Mouse (Mus musculus) forebrain, embryonic 11.5 days (tissue): ENCODE measurements around the gene Hpca. TPM values are rescaled to one million over a fixed set of nuclear protein-coding genes. Genes with fewer than 3 reads are reported as not detected.

Experiments used
- ATAC-seq: fragments of 200-750 bp; cut with Nextera tagmentation; replicated peaks from 2 replicates; pipeline ENCODE4 v1.8.0; 2017; ENCODE audit warnings: moderate TSS enrichment; ENCODE audit not compliant: low FRiP score
- DNase-seq: peaks from one replicate; pipeline ENCODE4 v3.0.0-alpha.2; 2017; ENCODE audit warnings: low spot score
- H3K27ac ChIP-seq: fragments of 300-500 bp; sonication (generic); 2 replicates; pipeline ENCODE4 v1.5.1; 2014; ENCODE audit warnings: low read depth, low read length
- H3K27me3 ChIP-seq: fragments of 300-500 bp; sonication (generic); 2 replicates; pipeline ENCODE4 v1.6.1; 2014; ENCODE audit warnings: mild to moderate bottlenecking, low read length, mixed read lengths; ENCODE audit not compliant: control insufficient read depth, insufficient read depth
- H3K36me3 ChIP-seq: fragments of 300-500 bp; sonication (generic); 2 replicates; pipeline ENCODE4 v1.6.1; 2014; ENCODE audit warnings: mild to moderate bottlenecking, low read length, moderate library complexity, mixed read lengths; ENCODE audit not compliant: control insufficient read depth, insufficient read depth
- H3K4me1 ChIP-seq: fragments of 300-500 bp; sonication (generic); replicated peaks from 2 replicates; pipeline ENCODE4 v1.6.1; 2014; ENCODE audit warnings: low read length, mixed read lengths; ENCODE audit not compliant: control insufficient read depth, insufficient read depth
- H3K4me2 ChIP-seq: fragments of 300-500 bp; sonication (generic); 2 replicates; pipeline ENCODE4 v1.6.1; 2014; ENCODE audit warnings: low read depth, mild to moderate bottlenecking, low read length, moderate library complexity, mixed read lengths; ENCODE audit not compliant: severe bottlenecking
- H3K4me3 ChIP-seq: fragments of 300-500 bp; sonication (generic); 2 replicates; pipeline ENCODE4 v1.5.1; 2014; ENCODE audit warnings: low read depth, low read length
- H3K9ac ChIP-seq: fragments of 300-500 bp; sonication (generic); 2 replicates; pipeline ENCODE4 v1.6.1; 2014; ENCODE audit warnings: low read length
- H3K9me3 ChIP-seq: fragments of 300-500 bp; sonication (generic); 2 replicates; pipeline ENCODE4 v1.6.1; 2016; ENCODE audit warnings: low read length, mixed read lengths; ENCODE audit not compliant: control insufficient read depth
- WGBS: fragments of 180-500 bp; shearing (Covaris S2); extraction: QIAGEN DNeasy Blood & Tissue Kit; methylation state at CpG from one replicate; pipeline ENCODE4 v1.1.7; 2014; 5-methylcytosine and 5-hydroxymethylcytosine counted together
- polyA plus RNA-seq: library from polyadenylated mRNA; unstranded; fragments of >200 nt; fragmentation: Nextera tagmentation; extraction: Ambion mirVana; gene quantifications from 2 replicates; pipeline ENCODE4 v1.2.1, GENCODE M21; 2014

Hpca gene
- polyA plus RNA-seq, 1 experiment from 2014 or later = 1.2 TPM

DNA sequence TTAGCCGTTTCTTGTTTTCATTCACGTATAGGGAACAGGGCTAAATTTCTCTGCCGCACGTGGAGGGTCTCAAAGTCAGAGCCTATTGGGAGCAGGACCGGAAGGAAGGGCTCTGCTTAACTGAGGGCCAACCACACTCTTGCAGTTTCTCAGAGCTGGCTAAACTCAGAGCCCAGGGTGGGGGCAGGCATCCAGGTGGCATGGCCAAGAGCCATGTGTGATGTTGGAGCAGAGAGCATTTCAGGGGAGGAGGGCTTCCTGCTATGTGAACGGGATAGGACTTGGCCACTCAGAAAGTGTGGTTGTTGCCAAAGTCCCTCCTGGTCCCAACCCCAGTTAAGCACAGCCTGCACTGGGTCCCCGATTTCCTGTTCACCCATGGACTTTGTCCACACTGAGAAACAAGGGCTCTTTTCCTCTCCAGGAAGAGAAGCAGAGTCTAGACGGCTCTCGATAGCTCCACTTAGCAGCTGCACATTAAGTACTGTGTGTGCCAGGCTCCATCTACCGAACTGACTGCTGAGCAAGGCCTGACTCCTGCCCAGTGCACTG is 14.4 kb downstream of the Hpca start:
- no peak overlapping the region for H3K4me3 ChIP-seq
- H3K36me3 ChIP-seq = no peaks in the 10 kb centered on the region
- WGBS = 72% methylated on average over 10 of the region's 10 CpGs
- H3K27me3 ChIP-seq = peaks cover 25% of the 10 kb centered on the region
- ATAC-seq (no peak), DNase-seq (no peak)
- H3K9ac ChIP-seq = no peak overlapping the region
- no peaks in the 10 kb centered on the region for H3K9me3 ChIP-seq
- H3K4me2 ChIP-seq = no peak overlapping the region
- peaks cover 5% of the 10 kb centered on the region; the same call in 1 of the 2 replicates for H3K4me1 ChIP-seq
- no peak overlapping the region for H3K27ac ChIP-seq

DNA sequence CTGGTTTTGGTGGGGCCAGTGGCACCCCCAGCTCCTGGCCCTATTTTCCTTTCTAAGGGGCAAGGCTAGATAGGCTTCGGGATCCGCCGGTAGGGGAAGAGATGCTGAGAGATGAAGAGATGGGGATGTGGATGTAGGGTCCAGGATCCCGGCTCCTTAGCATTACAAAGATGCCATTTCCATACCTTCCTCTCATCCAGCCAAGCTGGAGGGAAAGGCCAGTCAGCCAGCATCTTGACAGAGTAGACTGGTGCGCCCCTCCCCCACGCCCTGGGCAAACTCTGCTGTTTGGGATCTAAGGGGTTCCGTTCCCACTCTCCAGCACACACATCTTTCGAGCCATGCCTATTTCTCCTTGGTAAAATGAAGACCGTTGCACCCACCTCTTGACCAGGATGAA is 15.8 kb downstream of the Hpca start:
- Histone ChIP-seq H3K27ac (no peak overlapping the region), H3K27me3 (peaks cover 25% of the 10 kb centered on the region), H3K4me3 (no peak overlapping the region), H3K4me2 (no peak overlapping the region), H3K4me1 (peaks cover 5% of the 10 kb centered on the region; the same call in 1 of the 2 replicates), H3K9me3 (no peaks in the 10 kb centered on the region), H3K36me3 (no peaks in the 10 kb centered on the region), H3K9ac (no peak overlapping the region)
- ATAC-seq (no peak), DNase-seq (no peak)
- 20% methylated on average over 9 of the region's 9 CpGs for WGBS

GRCm38 (mm10) chr4:129105356-129105755 is 16.5 kb downstream of the Hpca start, which contains the start of gene Tmem54:
Gene Tmem54, plus strand, starts transcription at chr4:129105548.
- Histone ChIP-seq H3K4me1 (peaks cover 5% of the 10 kb centered on the region; the same call in 1 of the 2 replicates), H3K36me3 (no peaks in the 10 kb centered on the region), H3K27ac (no peak within 1 kb of the TSS), H3K9ac (peak within 1 kb of the TSS; percentile 12; the same call in 1 of the 2 replicates), H3K4me2 (peak within 1 kb of the TSS; percentile 44), H3K9me3 (no peaks in the 10 kb centered on the region), H3K4me3 (peak within 1 kb of the TSS; percentile 19), H3K27me3 (peaks cover 25% of the 10 kb centered on the region)
- ATAC-seq (0 out of 2 replicates have a peak, but pooled peaks have one; percentile 27), DNase-seq (peak; percentile 63)
- 1% methylated on average over 40 of the region's 40 CpGs for WGBS

DNA sequence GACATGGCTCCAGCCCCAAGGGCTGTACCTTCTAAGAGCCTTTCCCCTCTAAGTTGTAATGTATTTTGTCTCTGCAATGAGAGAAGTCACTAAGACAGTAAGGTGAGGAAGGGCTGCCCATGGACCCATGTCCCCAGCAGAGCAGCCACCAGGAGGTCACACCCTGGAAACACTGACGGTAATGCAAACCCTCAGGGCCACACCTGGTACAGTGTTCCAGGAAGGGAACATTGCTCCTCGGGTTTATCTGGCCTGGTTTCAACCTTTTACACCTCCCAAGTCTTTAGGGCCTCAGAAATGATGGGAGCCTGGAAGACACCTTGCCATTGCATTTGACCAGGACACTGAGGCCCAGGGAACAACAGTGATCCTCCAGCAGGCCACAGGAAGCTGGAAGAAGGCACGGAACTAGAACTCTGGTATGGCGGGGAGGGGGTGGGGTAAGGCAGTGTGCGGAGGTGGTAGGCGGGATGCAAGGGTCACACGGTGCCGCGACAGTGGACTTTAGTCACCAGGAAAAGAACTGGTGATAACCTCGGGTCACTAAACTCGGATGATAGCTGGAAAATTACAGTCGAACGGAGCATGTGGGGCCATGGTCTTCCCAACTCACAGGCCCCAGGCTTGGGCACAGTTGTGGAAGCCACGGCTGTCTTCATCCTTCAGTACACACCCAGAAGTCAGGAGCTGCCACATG is 19.6 kb downstream of the Hpca start:
- Histone ChIP-seq H3K4me3 (no peak overlapping the region), H3K27me3 (peaks cover 25% of the 10 kb centered on the region), H3K36me3 (no peaks in the 10 kb centered on the region), H3K9me3 (no peaks in the 10 kb centered on the region), H3K4me1 (peaks cover 5% of the 10 kb centered on the region; the same call in 1 of the 2 replicates), H3K27ac (no peak overlapping the region), H3K4me2 (no peak overlapping the region), H3K9ac (no peak overlapping the region)
- 85% methylated on average over 14 of the region's 14 CpGs for whole genome bisulfite sequencing
- ATAC-seq (no peak), DNase-seq (no peak)

DNA sequence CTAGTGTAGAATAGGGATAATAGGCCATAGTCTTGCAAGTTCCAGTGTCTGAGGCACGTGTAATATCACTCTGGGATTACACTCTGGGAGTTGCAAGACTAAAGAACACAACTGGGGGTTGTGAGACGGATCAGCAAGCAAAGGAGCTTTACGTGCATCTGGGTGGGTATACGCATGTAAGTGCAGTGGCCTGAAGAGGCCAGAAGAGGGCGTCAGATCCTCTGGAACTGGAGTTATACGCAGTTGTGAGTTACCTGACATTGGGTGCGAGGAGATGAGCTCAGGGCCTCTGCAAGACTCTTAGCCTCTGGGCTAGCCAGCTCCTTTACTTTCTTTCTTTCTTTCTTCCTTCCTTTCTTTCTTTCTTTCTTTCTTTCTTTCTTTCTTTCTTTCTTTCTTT is 24.8 kb downstream of the Hpca start:
- Histone ChIP-seq H3K9me3 (no peaks in the 10 kb centered on the region), H3K27me3 (no peaks in the 10 kb centered on the region), H3K4me1 (no peaks in the 10 kb centered on the region), H3K9ac (no peak overlapping the region), H3K27ac (no peak overlapping the region), H3K4me3 (no peak overlapping the region), H3K4me2 (no peak overlapping the region), H3K36me3 (no peaks in the 10 kb centered on the region)
- ATAC-seq = no peak
- no peak for DNase-seq
- 73% methylated on average over 7 of the region's 7 CpGs for WGBS

GRCm38 (mm10) chr4:129095276-129095675 is 26.6 kb downstream of the Hpca start:
- Histone ChIP-seq H3K9me3 (no peaks in the 10 kb centered on the region), H3K4me1 (no peaks in the 10 kb centered on the region), H3K27ac (no peak overlapping the region), H3K4me2 (no peak overlapping the region), H3K36me3 (no peaks in the 10 kb centered on the region), H3K9ac (no peak overlapping the region), H3K27me3 (no peaks in the 10 kb centered on the region), H3K4me3 (no peak overlapping the region)
- ATAC-seq (no peak), DNase-seq (no peak)
- 41% methylated on average over 15 of the region's 15 CpGs for WGBS

- H3K36me3 ChIP-seq = no peaks in the 10 kb centered on the region
- H3K27me3 ChIP-seq = no peaks in the 10 kb centered on the region
- no peaks in the 10 kb centered on the region for H3K9me3 ChIP-seq
- H3K4me1 ChIP-seq = no peaks in the 10 kb centered on the region
- DNase-seq (no peak), ATAC-seq (no peak)
- no peak overlapping the region for H3K27ac ChIP-seq
- no peak overlapping the region for H3K4me3 ChIP-seq
- H3K9ac ChIP-seq = no peak overlapping the region
- 46% methylated on average over 5 of the region's 5 CpGs for WGBS
- H3K4me2 ChIP-seq = no peak overlapping the region
Measured at GRCm38 (mm10) chr4:129087850-129088249, 34.0 kb downstream of the Hpca start.

GRCm38 (mm10) chr4:129086078-129086477 is 35.8 kb downstream of the Hpca start:
- no peak overlapping the region for H3K4me3 ChIP-seq
- H3K27ac ChIP-seq = no peak overlapping the region
- no peak for ATAC-seq
- no peaks in the 10 kb centered on the region for H3K36me3 ChIP-seq
- no peaks in the 10 kb centered on the region for H3K9me3 ChIP-seq
- H3K4me2 ChIP-seq = no peak overlapping the region
- H3K27me3 ChIP-seq = no peaks in the 10 kb centered on the region
- H3K9ac ChIP-seq = no peak overlapping the region
- H3K4me1 ChIP-seq = no peaks in the 10 kb centered on the region
- WGBS = 25% methylated on average over 8 of the region's 8 CpGs
- peak; percentile 79 for DNase-seq

DNA sequence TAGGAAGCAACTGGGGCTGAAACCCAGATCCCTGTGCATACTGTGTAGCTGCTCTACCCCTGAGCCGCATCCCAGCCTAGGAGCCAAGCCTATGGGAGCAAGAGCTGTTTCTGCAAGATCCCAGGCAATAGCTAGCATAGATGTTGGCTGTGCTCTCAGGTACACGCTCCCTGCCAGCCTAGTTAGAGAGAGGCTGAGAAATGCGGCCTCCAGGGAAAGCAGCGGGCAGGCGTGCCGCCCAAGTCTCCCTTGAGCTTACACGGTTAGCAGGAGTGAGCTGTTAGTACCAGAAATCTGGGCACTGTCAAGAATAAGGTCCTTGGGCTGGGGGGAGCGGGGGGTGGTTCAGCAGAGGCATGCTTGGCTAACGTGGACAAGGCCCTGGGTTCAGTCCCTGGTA is 36.9 kb downstream of the Hpca start:
- ATAC-seq (no peak), DNase-seq (no peak)
- Histone ChIP-seq H3K36me3 (no peaks in the 10 kb centered on the region), H3K9ac (no peak overlapping the region), H3K9me3 (no peaks in the 10 kb centered on the region), H3K4me1 (no peaks in the 10 kb centered on the region), H3K27ac (no peak overlapping the region), H3K4me3 (no peak overlapping the region), H3K27me3 (no peaks in the 10 kb centered on the region), H3K4me2 (no peak overlapping the region)
- WGBS = 92% methylated on average over 9 of the region's 9 CpGs
